Mouse (Mus musculus): Measurements from ENCODE around the gene Olfr78. TPM values are rescaled to one million over a fixed set of nuclear protein-coding genes. Genes with fewer than 3 reads are reported as not detected.

Gene Olfr78
- polyA plus RNA-seq, 1 experiment from 2014 or later, result not detected

Other genes with a start within 250 kb of the Olfr78 start
- gene Olfr547, start 224.7 kb downstream of the Olfr78 start, polyA plus RNA-seq (2016; fragmentation: Nextera tagmentation; extraction: Ambion mirVana), result not detected in 2 replicates
- gene Olfr548-ps1, start 218.6 kb downstream of the Olfr78 start, polyA plus RNA-seq (2016; fragmentation: Nextera tagmentation; extraction: Ambion mirVana), result not detected in 2 replicates
- gene Olfr549, start 209.6 kb downstream of the Olfr78 start, polyA plus RNA-seq (2016; fragmentation: Nextera tagmentation; extraction: Ambion mirVana), result not detected in 2 replicates
- gene Trim21, start 194.0 kb downstream of the Olfr78 start, polyA plus RNA-seq (2016; fragmentation: Nextera tagmentation; extraction: Ambion mirVana), result 0.49 and 0.62 TPM in 2 replicates
- not detected in 2 replicates for gene Olfr550, start 188.0 kb downstream of the Olfr78 start, polyA plus RNA-seq (2016; fragmentation: Nextera tagmentation; extraction: Ambion mirVana)
- gene Olfr551, start 167.6 kb downstream of the Olfr78 start, polyA plus RNA-seq (2016; fragmentation: Nextera tagmentation; extraction: Ambion mirVana), result not detected in 2 replicates
- not detected in 2 replicates for gene Olfr552, start 161.7 kb downstream of the Olfr78 start, polyA plus RNA-seq (2016; fragmentation: Nextera tagmentation; extraction: Ambion mirVana)
- not detected in 2 replicates for gene Olfr553, start 141.3 kb downstream of the Olfr78 start, polyA plus RNA-seq (2016; fragmentation: Nextera tagmentation; extraction: Ambion mirVana)
- not detected in 2 replicates for gene Olfr554, start 121.0 kb downstream of the Olfr78 start, polyA plus RNA-seq (2016; fragmentation: Nextera tagmentation; extraction: Ambion mirVana)
- gene Olfr555, start 100.6 kb downstream of the Olfr78 start, polyA plus RNA-seq (2016; fragmentation: Nextera tagmentation; extraction: Ambion mirVana), result not detected in 2 replicates
- not detected in 2 replicates for gene Olfr556, start 94.6 kb downstream of the Olfr78 start, polyA plus RNA-seq (2016; fragmentation: Nextera tagmentation; extraction: Ambion mirVana)
- 2.2 and 2.7 TPM in 2 replicates for gene Trim68, start 72.1 kb downstream of the Olfr78 start, polyA plus RNA-seq (2016; fragmentation: Nextera tagmentation; extraction: Ambion mirVana)
- not detected in 2 replicates for gene Olfr557, start 63.6 kb downstream of the Olfr78 start, polyA plus RNA-seq (2016; fragmentation: Nextera tagmentation; extraction: Ambion mirVana)
- gene Olfr558, start 57.3 kb downstream of the Olfr78 start, polyA plus RNA-seq (2016; fragmentation: Nextera tagmentation; extraction: Ambion mirVana), result not detected in 2 replicates
- not detected in 2 replicates for gene Olfr33, start 40.4 kb downstream of the Olfr78 start, polyA plus RNA-seq (2016; fragmentation: Nextera tagmentation; extraction: Ambion mirVana)
- not detected in 2 replicates for gene Olfr559, start 32.0 kb downstream of the Olfr78 start, polyA plus RNA-seq (2016; fragmentation: Nextera tagmentation; extraction: Ambion mirVana)
- not detected in 2 replicates for gene Olfr560, start 105 bp downstream of the Olfr78 start, polyA plus RNA-seq (2016; fragmentation: Nextera tagmentation; extraction: Ambion mirVana)
- not detected in 2 replicates for gene Olfr561, start 11.8 kb upstream of the Olfr78 start, polyA plus RNA-seq (2016; fragmentation: Nextera tagmentation; extraction: Ambion mirVana)
- not detected in 2 replicates for gene Olfr564, start 44.0 kb upstream of the Olfr78 start, polyA plus RNA-seq (2016; fragmentation: Nextera tagmentation; extraction: Ambion mirVana)
- gene Olfr566, start 99.3 kb upstream of the Olfr78 start, polyA plus RNA-seq (2016; fragmentation: Nextera tagmentation; extraction: Ambion mirVana), result not detected in 2 replicates
- gene Olfr568, start 117.7 kb upstream of the Olfr78 start, polyA plus RNA-seq (2016; fragmentation: Nextera tagmentation; extraction: Ambion mirVana), result not detected in 2 replicates
- gene Olfr569, start 131.4 kb upstream of the Olfr78 start, polyA plus RNA-seq (2016; fragmentation: Nextera tagmentation; extraction: Ambion mirVana), result not detected in 2 replicates
- gene Olfr570, start 135.1 kb upstream of the Olfr78 start, polyA plus RNA-seq (2016; fragmentation: Nextera tagmentation; extraction: Ambion mirVana), result not detected in 2 replicates
- not detected in 2 replicates for gene Olfr571, start 158.1 kb upstream of the Olfr78 start, polyA plus RNA-seq (2016; fragmentation: Nextera tagmentation; extraction: Ambion mirVana)
- not detected in 2 replicates for gene Olfr572, start 164.9 kb upstream of the Olfr78 start, polyA plus RNA-seq (2016; fragmentation: Nextera tagmentation; extraction: Ambion mirVana)
- gene Olfr573-ps1, start 183.1 kb upstream of the Olfr78 start, polyA plus RNA-seq (2016; fragmentation: Nextera tagmentation; extraction: Ambion mirVana), result not detected in 2 replicates
- gene Olfr574, start 189.0 kb upstream of the Olfr78 start, polyA plus RNA-seq (2016; fragmentation: Nextera tagmentation; extraction: Ambion mirVana), result not detected in 2 replicates
- gene Olfr575, start 199.3 kb upstream of the Olfr78 start, polyA plus RNA-seq (2016; fragmentation: Nextera tagmentation; extraction: Ambion mirVana), result not detected in 2 replicates
- not detected in 2 replicates for gene Olfr576, start 203.2 kb upstream of the Olfr78 start, polyA plus RNA-seq (2016; fragmentation: Nextera tagmentation; extraction: Ambion mirVana)
- not detected in 2 replicates for gene Olfr577, start 216.5 kb upstream of the Olfr78 start, polyA plus RNA-seq (2016; fragmentation: Nextera tagmentation; extraction: Ambion mirVana)
- gene Olfr578, start 229.9 kb upstream of the Olfr78 start, polyA plus RNA-seq (2016; fragmentation: Nextera tagmentation; extraction: Ambion mirVana), result not detected in 2 replicates

Measured in liver, embryonic 12.5 days (tissue).